Mouse (Mus musculus) B cell, adult (primary cell): ENCODE measurements around the gene Srf. TPM values are rescaled to one million over a fixed set of nuclear protein-coding genes. Genes with fewer than 3 reads are reported as not detected.

Source experiments
- total RNA-seq: library from RNA; stranded (reverse); gene quantifications from 4 replicates; pipeline ENCODE4 v1.2.4, GENCODE M21; 2023; ENCODE audit not compliant: inconsistent age

Gene Srf
- 84.2 to 96.1 TPM (median 88.7 TPM) in 4 replicates for total RNA-seq

DNA sequence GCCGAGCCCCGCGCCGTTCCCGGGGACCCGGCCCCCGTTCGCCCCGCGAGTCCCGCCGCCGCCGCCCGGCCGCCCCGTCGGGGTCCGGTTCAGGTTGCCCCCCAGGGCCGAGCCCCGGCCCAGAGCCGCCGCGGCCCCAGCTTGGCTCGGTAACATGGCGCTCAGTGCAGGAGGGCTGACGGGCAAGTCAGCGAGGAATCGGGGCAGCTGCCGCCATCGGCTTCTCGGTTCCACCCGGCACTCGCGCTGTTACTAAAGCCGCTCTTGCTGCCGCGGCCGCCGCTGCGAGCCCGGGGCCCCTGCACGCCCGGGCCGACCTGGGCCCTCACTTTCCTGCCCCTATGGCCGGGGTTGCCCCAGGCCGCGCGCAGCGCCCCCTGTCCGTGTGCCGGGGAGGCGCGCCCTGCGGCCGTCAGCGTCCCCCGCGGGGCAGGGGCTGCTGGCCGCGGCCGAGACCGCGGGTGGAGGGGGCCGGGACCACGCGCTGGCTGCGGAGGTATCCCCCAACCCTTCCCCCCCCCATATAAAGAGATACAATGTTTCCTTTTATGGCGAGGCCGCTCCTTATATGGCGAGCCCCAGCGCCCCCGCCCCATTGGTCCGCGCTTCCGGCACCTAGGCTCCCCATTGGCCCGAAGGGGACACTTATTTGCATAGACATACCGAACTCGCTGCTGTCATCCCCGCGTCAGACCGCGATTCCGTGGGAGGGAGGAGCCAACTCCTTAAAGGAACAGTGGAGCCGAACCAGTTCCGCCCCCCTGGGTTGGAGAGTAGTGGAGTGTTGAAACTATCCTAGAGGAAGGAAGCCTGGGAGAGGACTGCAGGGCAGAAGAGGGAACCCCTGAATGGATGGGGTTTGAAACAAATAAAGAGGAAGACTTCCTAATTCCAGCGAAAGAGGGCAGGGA lies at the start of gene Srf:
TSS of gene Srf (minus strand) at position 503 of the 911 bp plus-strand sequence.

DNA sequence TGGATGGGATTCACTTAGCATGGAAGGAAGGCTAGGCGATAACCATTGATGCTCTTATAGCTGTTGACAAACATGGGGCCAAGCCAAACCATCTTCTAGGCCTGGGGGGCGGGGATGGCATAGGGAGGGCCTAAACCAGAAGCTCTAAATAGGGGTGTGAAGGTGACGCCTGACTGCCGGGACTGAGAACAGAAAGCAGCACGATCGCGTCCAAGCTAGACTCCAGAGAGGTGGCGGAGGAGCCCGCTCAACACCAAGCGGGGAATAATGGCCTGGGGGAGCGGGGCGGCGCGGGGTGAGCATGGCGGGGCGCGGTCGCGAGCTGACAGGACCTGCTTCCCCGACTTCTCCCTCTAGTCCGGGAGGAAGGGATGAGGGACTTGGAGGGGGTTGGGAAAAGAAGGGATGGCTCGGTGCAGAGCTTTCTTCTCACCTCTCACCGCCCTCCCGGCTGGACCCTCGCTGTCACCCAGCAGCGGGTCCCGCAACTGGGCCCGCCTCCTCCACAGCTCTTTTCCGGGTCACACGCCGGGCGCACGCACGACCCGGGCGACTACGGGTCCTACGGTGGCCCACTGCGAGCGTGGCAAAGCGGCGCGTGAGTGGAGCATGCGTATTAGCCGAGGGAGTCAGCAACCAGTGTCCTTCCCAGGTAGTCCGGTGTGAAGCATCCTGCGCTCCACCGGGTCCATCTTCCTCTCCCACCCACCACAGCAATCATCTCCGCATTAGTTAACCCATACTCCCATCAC lies 10.0 kb downstream of the Srf start, which contains the start of gene Cul9:
TSS of gene Cul9 (minus strand) at position 576 of the 752 bp plus-strand sequence.

Other genes with a start within 250 kb of the Srf start
- gene Abcc10, start 227.8 kb downstream of the Srf start, total RNA-seq, result 13.3 to 15.3 TPM (median 14.8 TPM) in 4 replicates
- 257 to 298 TPM (median 276 TPM) in 4 replicates for gene Zfp318, start 172.4 kb downstream of the Srf start, total RNA-seq
- gene Crip3, start 127.2 kb downstream of the Srf start, total RNA-seq, result 5.9 to 11.1 TPM (median 7.5 TPM) in 4 replicates
- gene Slc22a7, start 117.7 kb downstream of the Srf start, total RNA-seq, result not detected in 4 replicates
- 2.7 to 5.4 TPM (median 3.9 TPM) in 4 replicates for gene Ttbk1, start 68.5 kb downstream of the Srf start, total RNA-seq
- 0.45 to 0.71 TPM in 2 of 4 replicates, not detected in the others for gene Dnph1, start 59.5 kb downstream of the Srf start, total RNA-seq
- 14.3 to 16.9 TPM (median 15.9 TPM) in 4 replicates for gene Cul9, start 9.8 kb downstream of the Srf start, total RNA-seq
- 0.13 TPM in 1 of 4 replicates, not detected in the others for gene Ptk7, start 73.3 kb upstream of the Srf start, total RNA-seq
- 18.5 to 22.0 TPM (median 20.3 TPM) in 4 replicates for gene Klc4, start 89.8 kb upstream of the Srf start, total RNA-seq
- 29.4 to 53.4 TPM (median 41.9 TPM) in 4 replicates for gene Mrpl2, start 90.1 kb upstream of the Srf start, total RNA-seq
- 7.4 to 8.4 TPM (median 7.9 TPM) in 4 replicates for gene Cul7, start 94.2 kb upstream of the Srf start, total RNA-seq
- gene Rrp36, start 118.2 kb upstream of the Srf start, total RNA-seq, result 27.0 to 30.6 TPM (median 29.4 TPM) in 4 replicates
- 52.8 to 63.9 TPM (median 58.1 TPM) in 4 replicates for gene Mea1, start 122.6 kb upstream of the Srf start, total RNA-seq
- 42.4 to 50.0 TPM (median 44.6 TPM) in 4 replicates for gene Klhdc3, start 124.7 kb upstream of the Srf start, total RNA-seq
- 33.1 to 41.3 TPM (median 38.7 TPM) in 4 replicates for gene Ppp2r5d, start 148.9 kb upstream of the Srf start, total RNA-seq
- 38.2 to 46.1 TPM (median 39.9 TPM) in 4 replicates for gene Pex6, start 155.3 kb upstream of the Srf start, total RNA-seq
- 3.9 to 6.1 TPM (median 5.1 TPM) in 4 replicates for gene Gnmt, start 173.0 kb upstream of the Srf start, total RNA-seq
- gene Cnpy3, start 196.0 kb upstream of the Srf start, total RNA-seq, result 154 to 156 TPM (median 155 TPM) in 4 replicates
- gene Ptcra, start 207.5 kb upstream of the Srf start, total RNA-seq, result not detected in 4 replicates
- 16.6 to 24.2 TPM (median 19.2 TPM) in 4 replicates for gene 2310039H08Rik, start 216.5 kb upstream of the Srf start, total RNA-seq
- gene Rpl7l1, start 226.5 kb upstream of the Srf start, total RNA-seq, result 67.4 to 80.7 TPM (median 74.5 TPM) in 4 replicates